Mouse (Mus musculus): ENCODE data around the gene Mogat2. TPM values are rescaled to one million over a fixed set of nuclear protein-coding genes. Genes with fewer than 3 reads are reported as not detected.

Gene Mogat2
- not detected for total RNA-seq (2021)

DNA sequence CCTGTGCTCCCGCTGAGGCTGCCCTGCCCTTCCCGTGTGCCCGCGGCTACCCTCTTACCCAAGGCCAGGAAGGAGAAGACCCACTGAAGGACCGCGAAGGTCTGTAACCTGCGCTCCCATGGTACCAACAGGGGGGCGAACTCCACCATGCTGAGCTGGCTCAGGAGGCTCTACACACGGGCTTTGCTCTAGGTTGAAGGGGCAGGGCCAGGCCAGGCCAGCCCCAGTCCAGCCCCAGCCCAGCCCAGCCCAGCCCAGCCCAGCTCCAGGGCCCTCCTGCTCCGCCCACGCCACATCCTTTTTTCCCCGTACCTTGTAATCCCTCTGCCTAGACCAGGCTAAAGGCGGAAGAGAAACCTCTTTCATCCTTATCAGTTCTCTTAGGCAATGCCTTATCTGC is at the start of gene Mogat2:
Gene Mogat2, minus strand, starts transcription at position 203 of the 400 bp plus-strand sequence.
- no peak for DNase-seq (ENCODE audit: low spot score)
- intact Hi-C loops (cut with DNase I) = no loop called here

DNA sequence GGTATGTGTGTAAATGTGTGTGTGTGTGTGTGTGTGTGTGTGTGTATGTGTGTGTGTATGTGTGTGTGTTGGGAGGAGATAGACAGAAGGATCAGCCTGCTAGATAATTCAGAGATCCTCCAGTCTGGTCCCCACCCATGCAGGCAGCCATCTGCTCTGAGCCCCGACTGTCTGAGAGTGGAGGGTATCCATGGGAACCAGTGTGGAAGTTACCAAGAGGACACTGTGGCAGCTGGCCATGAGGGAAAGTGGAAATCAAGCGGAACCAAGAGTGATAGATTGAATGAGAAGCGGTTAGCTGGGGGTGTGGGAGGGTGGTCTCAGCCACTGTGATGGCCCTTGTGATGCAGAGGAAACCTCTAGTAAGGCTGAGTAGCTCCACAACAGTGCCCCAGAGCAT is 48.9 kb upstream of the Mogat2 start:
- intact Hi-C loops (cut with DNase I) = no loop called here
- no peak for DNase-seq (ENCODE audit: low spot score)

DNA sequence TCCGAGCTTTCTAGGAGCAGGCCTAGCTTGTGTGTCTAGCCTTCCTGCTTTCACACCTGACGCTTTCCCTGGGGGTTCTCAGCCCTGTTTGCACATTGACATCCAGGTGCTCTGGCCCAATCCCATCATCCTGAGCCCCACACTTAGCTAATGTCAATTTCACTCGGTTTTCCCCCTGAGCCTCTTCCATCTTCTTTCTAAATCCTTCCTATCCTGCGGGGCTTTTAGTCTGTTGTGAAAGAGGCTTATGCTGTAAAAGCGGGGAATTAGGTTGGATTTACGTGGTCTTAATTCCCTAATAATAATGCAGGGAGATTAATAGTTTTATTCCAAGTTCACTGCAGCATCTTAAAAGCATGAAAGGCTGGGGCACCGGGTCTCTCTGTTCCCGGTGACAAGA is 41.2 kb upstream of the Mogat2 start:
- intact Hi-C loops (cut with DNase I) = no loop called here
- no peak for DNase-seq (ENCODE audit: low spot score)

- intact Hi-C loops (cut with DNase I) = no loop called here
- no peak for DNase-seq (ENCODE audit: low spot score)
Observed at GRCm38 (mm10) chr7:99278309-99278708, 39.9 kb upstream of the Mogat2 start.

GRCm38 (mm10) chr7:99276679-99277078 is 38.3 kb upstream of the Mogat2 start:
- DNase-seq (ENCODE audit: low spot score) = no peak
- intact Hi-C loops (cut with DNase I) = no loop called here

GRCm38 (mm10) chr7:99275131-99275530 is 36.7 kb upstream of the Mogat2 start:
- intact Hi-C loops (cut with DNase I) = no loop called here
- DNase-seq (ENCODE audit: low spot score) = no peak

- no peak for DNase-seq (ENCODE audit: low spot score)
- intact Hi-C loops (cut with DNase I) = no loop called here
Observed at GRCm38 (mm10) chr7:99271630-99272029, 33.2 kb upstream of the Mogat2 start.

- no peak for DNase-seq (ENCODE audit: low spot score)
- intact Hi-C loops (cut with DNase I) = no loop called here
Observed at GRCm38 (mm10) chr7:99268951-99269945, 30.8 kb upstream of the Mogat2 start.

DNA sequence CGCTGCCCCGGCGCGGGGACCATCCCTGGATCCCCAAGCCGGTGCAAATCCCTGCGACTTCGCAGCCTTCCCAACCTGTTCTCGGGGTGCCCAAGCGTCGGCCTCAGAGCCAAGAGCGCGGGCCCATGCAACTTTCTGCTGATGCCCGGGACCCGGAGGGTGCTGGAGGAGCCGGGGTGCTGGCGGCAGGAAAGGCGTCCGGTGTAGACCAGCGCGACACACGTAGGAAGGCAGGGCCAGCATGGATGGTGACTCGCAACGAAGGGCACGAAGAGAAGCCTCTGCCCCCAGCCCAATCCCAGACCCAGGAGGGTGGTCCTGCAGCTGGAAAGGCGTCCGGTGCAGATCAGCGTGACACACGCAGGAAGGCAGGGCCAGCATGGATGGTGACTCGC is 30.1 kb upstream of the Mogat2 start:
- intact Hi-C loops (cut with DNase I) = no loop called here
- no peak for DNase-seq (ENCODE audit: low spot score)

- intact Hi-C loops (cut with DNase I) = no loop called here
- peak; percentile 48 for DNase-seq (ENCODE audit: low spot score)
Observed at GRCm38 (mm10) chr7:99267897-99268505, 29.6 kb upstream of the Mogat2 start.

DNA sequence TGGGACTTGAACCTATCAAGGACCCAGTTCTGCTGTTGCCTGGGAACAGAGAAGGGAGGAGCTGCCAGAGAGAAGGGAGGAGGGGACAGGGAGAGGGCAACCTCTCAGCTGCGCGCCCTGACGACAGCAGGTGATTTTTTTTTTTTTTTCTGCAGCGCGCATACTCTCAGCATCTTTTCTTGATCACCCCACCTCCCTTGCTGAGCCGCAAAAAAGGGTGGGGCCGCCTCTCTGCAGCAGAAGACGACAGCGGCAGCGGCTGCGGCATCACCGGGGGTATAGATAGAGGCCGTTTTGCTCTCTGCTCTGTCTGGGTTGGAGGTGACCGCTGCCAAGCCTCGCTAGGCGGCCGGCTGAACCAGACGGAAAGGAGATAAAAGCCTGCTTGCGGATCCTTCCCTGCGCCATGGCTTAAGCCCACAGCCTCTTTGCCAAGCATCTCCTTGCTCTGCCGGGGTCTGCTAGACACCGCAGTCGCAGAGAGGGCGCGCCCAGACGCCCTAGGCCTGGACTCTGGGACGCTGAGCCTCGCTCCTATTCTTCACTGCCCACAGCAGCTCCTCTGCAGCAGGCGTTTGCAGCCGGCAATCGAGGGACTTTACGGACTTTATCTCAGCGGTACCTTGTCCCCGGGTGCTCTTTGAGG is 29.0 kb upstream of the Mogat2 start, which contains the start of gene Map6:
Gene Map6, plus strand, starts transcription at position 197 of the 646 bp plus-strand sequence.
- no peak for DNase-seq (ENCODE audit: low spot score)
- intact Hi-C loops (cut with DNase I) = no loop called here

DNA sequence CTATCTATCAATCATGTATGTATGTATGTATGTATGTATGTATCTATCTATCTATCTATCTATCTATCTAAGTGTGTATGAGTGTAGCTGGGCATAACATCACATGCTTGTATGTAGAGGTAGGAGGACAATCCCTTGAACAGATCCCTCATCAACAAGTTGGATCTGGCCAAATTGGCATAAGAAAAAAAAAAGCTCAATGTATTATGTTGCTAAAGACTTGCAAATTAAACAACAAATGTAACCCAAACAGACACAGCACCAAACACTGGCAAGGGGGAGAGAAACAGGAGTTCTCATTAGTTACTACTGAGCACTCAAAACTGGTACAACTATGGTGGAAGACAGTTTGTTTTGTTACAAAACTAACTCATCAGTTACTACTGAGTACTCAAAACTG is 26.2 kb upstream of the Mogat2 start:
- no peak for DNase-seq (ENCODE audit: low spot score)
- intact Hi-C loops (cut with DNase I) = no loop called here

- intact Hi-C loops (cut with DNase I) = no loop called here
- DNase-seq (ENCODE audit: low spot score) = no peak
Observed at GRCm38 (mm10) chr7:99263509-99263908, 25.1 kb upstream of the Mogat2 start.

GRCm38 (mm10) chr7:99261900-99262299 is 23.5 kb upstream of the Mogat2 start:
- intact Hi-C loops (cut with DNase I) = no loop called here
- no peak for DNase-seq (ENCODE audit: low spot score)

- intact Hi-C loops (cut with DNase I) = no loop called here
- DNase-seq (ENCODE audit: low spot score) = no peak
Observed at GRCm38 (mm10) chr7:99255006-99255405, 16.6 kb upstream of the Mogat2 start.

DNA sequence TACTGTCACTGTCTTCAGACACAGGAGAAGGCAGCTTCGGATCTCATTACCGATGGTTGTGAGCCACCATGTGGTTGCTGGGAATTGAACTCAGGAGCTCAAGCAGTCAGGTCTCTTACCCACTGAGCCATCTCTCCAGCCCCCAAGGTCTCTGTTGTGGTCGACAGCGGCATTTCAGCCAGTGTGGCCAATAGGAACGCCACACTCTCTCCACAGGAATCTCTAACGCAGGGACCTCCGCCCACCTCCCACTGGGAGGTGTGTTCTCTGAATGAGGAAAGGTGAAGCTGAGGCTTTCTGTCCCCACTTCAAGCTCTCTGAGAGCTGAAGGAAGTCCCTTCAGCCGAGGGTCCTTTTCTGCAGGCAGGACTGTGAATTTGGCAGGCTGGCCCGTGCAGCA is 12.0 kb upstream of the Mogat2 start:
- intact Hi-C loops (cut with DNase I) = loop anchor here (5.0 kb wide), 1 partner anchor 143 kb away; no protein-coding TSS in a partner anchor
- no peak for DNase-seq (ENCODE audit: low spot score)

GRCm38 (mm10) chr7:99249582-99249911 is 11.1 kb upstream of the Mogat2 start:
- intact Hi-C loops (cut with DNase I) = no loop called here
- no peak for DNase-seq (ENCODE audit: low spot score)

DNA sequence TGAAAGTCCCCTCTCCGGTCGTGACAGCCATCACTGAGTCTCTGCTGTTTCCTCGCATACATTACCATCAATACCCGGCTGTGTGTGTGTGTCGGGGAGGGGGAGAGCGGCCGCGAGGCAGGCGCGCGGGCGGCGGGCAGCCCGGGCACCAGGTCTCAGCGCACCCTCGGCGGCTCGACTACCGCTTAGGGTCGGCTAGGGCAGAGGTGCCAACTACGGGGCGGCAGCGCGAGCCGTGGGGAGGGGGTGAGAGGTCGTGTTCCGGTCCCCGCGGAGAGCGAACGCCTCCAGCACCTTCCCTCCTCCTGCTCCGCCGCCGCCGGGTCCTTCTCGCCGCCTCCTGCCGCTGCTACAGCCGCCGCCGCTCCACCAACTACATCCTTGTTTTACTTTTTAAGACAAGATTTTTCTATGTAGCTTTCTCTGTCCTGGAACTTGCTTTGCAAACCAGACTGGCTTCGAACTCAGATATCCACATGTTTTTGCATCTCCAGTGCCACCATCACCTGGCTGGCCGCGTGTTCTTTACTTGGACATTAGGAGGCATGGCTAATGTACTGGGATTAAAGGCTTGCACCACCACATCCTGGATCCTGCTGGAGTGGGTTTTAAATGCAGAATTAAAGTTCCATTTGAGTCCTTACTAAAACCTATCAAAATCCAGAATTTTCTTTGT is 10.6 kb upstream of the Mogat2 start:
- intact Hi-C loops (cut with DNase I) = no loop called here
- no peak for DNase-seq (ENCODE audit: low spot score)

GRCm38 (mm10) chr7:99248157-99248742 is 9.8 kb upstream of the Mogat2 start:
- intact Hi-C loops (cut with DNase I) = no loop called here
- no peak for DNase-seq (ENCODE audit: low spot score)

- intact Hi-C loops (cut with DNase I) = no loop called here
- no peak for DNase-seq (ENCODE audit: low spot score)
Observed at GRCm38 (mm10) chr7:99242097-99242496, 3.7 kb upstream of the Mogat2 start.
